Mouse (Mus musculus) A20 (cell line): Measurements from ENCODE around the gene Adamtsl4.

Experiments used
- DNase-seq: peaks from one replicate; pipeline ENCODE4 v3.0.0-alpha.2; 2011; ENCODE audit warnings: low read depth, low spot score

Gene Adamtsl4

DNA sequence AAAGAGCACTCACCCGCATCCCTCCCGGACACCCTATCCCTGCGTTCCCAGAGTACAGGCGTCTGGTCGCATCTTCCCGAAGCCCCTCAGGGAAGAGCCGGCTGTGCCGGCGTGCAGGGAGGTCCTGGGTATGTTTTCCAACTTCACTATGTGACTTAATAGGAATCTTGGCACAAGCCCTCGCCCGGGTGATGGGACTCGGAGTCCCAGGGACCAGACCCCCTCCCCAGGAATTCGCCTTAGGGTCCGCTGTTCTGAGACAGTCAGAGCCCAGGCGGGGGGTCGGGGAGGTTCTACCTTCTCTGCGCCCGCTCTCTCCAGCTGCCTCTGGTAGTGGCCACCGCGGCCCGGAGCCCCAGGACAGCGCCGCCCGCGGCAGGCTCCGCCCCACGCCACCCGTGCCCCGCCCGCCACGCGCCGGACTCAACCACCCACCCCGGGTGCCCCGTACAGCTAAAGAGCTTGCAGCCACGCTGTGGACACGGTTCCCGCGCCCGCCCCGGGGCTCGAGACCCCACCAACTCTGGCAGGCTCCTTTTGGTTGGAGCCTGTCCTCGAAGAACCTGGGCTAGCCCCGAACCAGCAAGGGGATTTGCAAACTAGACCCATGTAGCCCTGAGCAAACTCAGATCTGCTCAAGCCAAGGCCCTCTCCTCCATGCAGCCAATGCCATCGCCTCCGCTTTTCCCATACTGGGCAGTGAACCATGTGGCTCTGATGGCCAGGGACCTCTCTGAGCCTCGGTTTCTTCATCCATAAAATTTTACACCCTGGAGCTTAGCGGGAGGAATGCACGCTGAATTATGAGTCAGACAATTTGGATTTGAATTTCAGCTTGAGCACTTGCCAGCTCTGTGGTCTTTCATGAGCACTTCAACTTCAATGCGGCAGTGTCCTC, at the start of gene Adamtsl4:
Adamtsl4 (minus strand) TSS at position 394 of the 898 bp plus-strand sequence.
- no peak for DNase-seq

DNA sequence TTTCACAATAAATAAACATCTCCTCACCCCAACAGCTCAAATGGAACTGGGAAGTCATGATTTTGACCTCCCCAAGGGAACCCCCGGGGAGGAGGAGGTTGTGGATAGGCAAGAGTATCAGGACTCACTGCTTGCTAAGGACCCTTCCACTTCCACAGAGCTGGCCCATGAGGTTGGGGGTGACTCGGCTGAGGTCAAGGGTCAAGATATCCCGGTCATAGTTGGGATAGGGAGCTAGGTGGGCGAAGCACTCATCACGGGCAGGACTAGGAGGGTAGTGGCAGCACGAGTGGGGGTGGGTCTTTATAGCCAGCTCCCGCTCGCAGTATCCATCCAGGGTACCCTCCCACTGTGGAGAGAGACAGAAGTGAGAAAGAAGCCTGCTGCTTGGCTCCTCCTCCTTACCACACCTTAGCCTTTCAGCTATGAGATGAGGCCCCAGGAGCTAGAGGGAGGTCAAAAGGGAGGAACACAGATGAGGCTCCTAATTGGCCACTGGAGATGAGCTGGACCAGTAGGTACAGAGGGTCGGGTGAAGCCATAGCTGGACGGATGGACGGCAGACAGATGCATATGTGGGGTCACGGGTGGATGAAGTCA, 47.5 kb upstream of the Adamtsl4 start:
- no peak for DNase-seq

GRCm38 (mm10) chr3:95734092-95734702, 46.5 kb upstream of the Adamtsl4 start:
- no peak for DNase-seq

- no peak for DNase-seq
These were observed 45.2 kb upstream of the Adamtsl4 start for GRCm38 (mm10) chr3:95732744-95733521.

DNA sequence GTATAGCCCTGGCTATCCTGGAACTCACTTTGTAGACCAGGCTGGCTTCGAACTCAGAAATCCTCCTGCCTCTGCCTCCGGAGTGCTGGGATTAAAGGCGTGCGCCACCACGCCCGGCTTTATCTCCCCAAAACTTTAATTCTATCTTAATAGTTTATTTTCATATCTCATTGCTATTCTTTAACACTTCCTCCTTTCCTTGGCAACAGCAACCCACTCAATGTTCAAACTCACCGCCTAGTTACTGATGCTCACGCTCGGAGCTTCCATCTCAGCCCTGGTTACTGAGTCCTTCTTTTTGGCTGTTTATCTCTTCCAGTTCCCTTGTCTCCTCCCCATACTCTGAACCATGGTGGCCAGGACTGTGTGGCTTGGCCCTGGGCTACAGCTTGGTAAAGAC, 44.6 kb upstream of the Adamtsl4 start:
- no peak for DNase-seq

GRCm38 (mm10) chr3:95731802-95732201, 44.1 kb upstream of the Adamtsl4 start:
- no peak for DNase-seq

GRCm38 (mm10) chr3:95730431-95730830, 42.7 kb upstream of the Adamtsl4 start:
- DNase-seq: no peak

DNA sequence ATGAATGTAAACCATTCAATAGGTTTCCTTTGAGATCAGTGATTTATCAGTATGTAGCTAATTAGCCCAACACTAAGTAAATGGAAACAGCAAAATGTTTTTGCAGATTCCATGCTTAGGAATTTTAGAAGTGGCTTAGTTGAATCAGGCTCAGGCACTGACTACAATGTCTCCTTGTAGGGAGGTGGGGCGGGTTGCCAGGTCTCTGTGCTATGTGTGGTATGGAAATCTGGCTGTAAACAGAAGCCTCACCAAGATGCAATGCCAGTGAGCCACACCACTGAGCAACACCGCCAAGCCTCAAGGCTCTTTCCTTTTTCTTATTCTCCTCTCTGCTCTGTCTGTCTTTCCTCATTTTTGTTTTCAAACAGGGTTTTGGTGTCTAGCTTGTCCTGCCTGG, 41.2 kb upstream of the Adamtsl4 start:
- no peak for DNase-seq

GRCm38 (mm10) chr3:95726696-95727358, 39.1 kb upstream of the Adamtsl4 start:
- no peak for DNase-seq

GRCm38 (mm10) chr3:95725863-95726262, 38.1 kb upstream of the Adamtsl4 start:
- DNase-seq: no peak

DNA sequence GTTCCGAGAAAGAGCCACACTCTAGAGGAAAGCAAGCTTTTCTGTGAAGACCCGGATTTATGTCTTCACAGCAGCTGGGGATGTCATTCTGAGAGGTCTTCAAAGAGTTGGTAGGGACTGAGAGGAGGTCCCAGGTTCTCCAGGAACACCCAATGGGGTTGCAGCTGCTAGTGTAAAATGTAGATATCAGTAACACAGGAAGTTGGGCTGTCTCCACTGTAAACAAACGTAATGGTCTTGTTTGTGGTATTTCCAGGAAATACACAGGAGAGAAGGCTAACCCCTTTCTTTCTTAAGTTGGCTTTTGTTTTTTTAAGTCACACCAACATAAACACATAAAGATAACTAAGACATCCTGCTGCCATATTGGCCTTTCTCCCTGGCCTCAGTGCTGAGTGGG, 34.7 kb upstream of the Adamtsl4 start:
- DNase-seq: no peak

GRCm38 (mm10) chr3:95718153-95718552, 30.4 kb upstream of the Adamtsl4 start:
- no peak for DNase-seq

- DNase-seq: peak; percentile 50
These were observed 28.4 kb upstream of the Adamtsl4 start for GRCm38 (mm10) chr3:95716075-95716474.

DNA sequence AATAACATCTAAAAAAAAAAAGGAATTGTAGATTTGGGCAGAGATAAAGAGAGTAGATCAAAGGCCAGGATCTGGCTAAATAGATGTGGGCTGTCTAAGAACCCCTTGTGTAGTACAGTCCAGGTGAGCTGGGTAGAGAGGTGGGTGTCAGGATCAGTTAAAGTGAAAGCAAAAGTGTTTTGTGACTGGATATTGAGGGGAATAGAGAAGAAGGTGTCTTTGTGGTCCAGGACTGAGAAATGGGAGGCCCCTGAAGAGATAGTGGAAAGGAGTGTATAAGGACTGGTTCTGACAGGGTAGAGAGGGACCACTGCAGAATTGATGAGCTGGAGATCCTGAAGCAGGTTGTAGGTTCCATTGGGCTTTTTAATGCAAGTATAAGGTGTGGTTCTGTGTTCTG, 22.2 kb upstream of the Adamtsl4 start:
- no peak for DNase-seq

DNA sequence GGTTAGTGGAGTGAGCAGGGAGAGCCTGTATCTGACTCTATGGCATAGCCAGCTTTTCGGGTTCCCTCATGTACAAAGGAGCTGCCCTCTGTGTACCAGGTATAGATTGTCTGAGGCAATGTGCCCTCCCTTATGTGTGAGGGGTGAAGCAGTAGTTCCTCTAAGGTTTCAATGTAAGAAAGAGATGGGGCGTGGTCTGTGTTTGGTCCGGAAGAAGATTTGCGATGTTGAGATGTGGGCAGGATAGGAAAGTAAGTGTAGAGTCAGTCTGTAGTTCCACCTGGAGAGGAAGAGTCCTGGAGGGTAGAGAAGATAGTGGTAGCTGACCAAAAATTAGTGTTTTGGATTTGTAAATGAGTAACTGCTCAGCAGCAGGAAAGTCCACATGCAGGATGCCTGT, 21.3 kb upstream of the Adamtsl4 start:
- DNase-seq: no peak

DNA sequence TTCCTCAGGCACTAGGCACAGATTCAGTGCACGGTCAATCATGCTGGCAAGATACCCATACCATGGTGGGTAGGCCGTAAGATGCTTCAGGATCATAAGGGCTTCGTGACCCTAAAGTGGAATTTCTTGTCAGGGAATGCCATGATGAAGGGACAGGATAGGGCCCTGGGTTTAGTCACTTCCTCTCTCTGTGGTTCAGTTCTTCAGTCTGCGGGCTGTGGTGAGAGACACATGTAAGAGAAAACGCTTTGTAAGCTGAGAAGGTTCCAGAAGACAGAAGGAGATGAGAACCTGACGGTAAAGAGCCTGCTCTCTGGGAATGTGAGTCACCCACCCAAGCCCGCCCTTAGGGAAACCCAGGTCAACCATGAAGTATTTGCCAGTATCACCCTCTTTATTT, 19.8 kb upstream of the Adamtsl4 start:
- DNase-seq: no peak

- DNase-seq: peak; percentile 26
These were observed 18.6 kb upstream of the Adamtsl4 start for GRCm38 (mm10) chr3:95706273-95706672.

DNA sequence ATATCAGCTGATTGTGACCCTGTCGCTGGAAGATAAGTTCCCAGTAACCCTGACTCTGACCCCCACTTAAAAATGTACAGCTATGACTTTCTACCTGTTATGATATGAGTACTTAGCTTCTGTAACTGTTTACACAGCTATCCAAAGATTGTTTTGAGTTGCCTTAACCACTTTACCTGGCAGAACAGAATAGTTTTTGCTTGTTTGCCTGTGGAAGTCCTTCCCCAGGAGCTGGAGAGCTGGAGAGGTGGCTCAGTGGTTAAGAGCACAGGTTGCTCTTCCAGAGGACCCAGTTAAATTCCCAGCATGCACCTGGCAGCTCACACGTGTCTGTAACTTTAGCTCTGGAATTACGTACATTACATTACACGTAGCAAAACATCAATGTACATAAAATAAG, 16.9 kb upstream of the Adamtsl4 start:
- no peak for DNase-seq

GRCm38 (mm10) chr3:95703276-95703675, 15.6 kb upstream of the Adamtsl4 start:
- no peak for DNase-seq

- no peak for DNase-seq
These were observed 14.3 kb upstream of the Adamtsl4 start for GRCm38 (mm10) chr3:95701877-95702540.

- no peak for DNase-seq
These were observed 13.4 kb upstream of the Adamtsl4 start for GRCm38 (mm10) chr3:95701085-95701484.
